8 mouse cellular contexts compared by ENCODE assay signal in genomic region chrX:102643823-102644572, GRCm38 (mm10). TPM values are rescaled to one million over a fixed set of nuclear protein-coding genes. Genes with fewer than 3 reads are reported as not detected.
A peak's percentile ranks its signal among the peaks of the same experiment; 100 is the strongest.
DNase-seq lines count a peak whose midpoint lies in the region; ATAC-seq and TF ChIP-seq lines count a peak whose summit lies in the region.

Gene Phka1 (minus strand): TSS chrX:102644246.

- peak within 1 kb of the TSS; percentile 59 for H3K4me3 ChIP-seq in hindbrain, embryonic 16.5 days (ENCODE audit: low read length)
- H3K4me3 ChIP-seq in left cerebral cortex, adult 2 months: peak within 1 kb of the TSS; percentile 56
- H3K4me3 ChIP-seq in macrophage (ENCODE audit: inconsistent target): peak within 1 kb of the TSS; percentile 46

- TF ChIP-seq CTCF in left cerebral cortex, adult 2 months (IDR thresholded peaks at IDR 0.05): no peak; the same call in 1 of the 2 replicates

- peak; percentile 97 for ATAC-seq in hindbrain, embryonic 16.5 days

- 16% methylated on average over 36 of the region's 60 CpGs for WGBS in hindbrain, embryonic 16.5 days
- 23% methylated on average over 48 of the region's 60 CpGs for WGBS in macrophage (ENCODE audit: missing documents)

- no peaks in the 10 kb centered on the region for H3K79me2 ChIP-seq in macrophage (ENCODE audit: inconsistent target)

- H3K4me2 ChIP-seq in hindbrain, embryonic 16.5 days (ENCODE audit: low read length): peak within 1 kb of the TSS; percentile 68

- H3K9me3 ChIP-seq in hindbrain, embryonic 16.5 days (ENCODE audit: control insufficient read depth, low read length): no peaks in the 10 kb centered on the region

- H3K27me3 ChIP-seq in hindbrain, embryonic 16.5 days (replicated peaks; ENCODE audit: control insufficient read depth, insufficient read depth, low read length): peaks cover 8% of the 10 kb centered on the region

- intact Hi-C loops in left cerebral cortex, adult 2 months (cut with DNase I): no loop called here

- DNase-seq in R1 (ENCODE audit: low read depth, low spot score): peak; percentile 51
- peak; percentile 28 to 61 for DNase-seq in cerebellum, postnatal 4 days (ENCODE audit: low spot score in 2 of 2)
- DNase-seq in gastrocnemius, adult 18-20 months (ENCODE audit: low spot score): peak; percentile 91
- peak; percentile 61 to 67 for DNase-seq in left cerebral cortex, adult 2 months (ENCODE audit: extremely low spot score in 1 of 2, low spot score in 2 of 2)
- DNase-seq in right cerebral cortex, adult 18-20 months: peak; percentile 68
- DNase-seq in urinary bladder, postnatal 25 days (ENCODE audit: low spot score): peak; percentile 71

- peaks cover 3% of the 10 kb centered on the region; the same call in 1 of the 2 replicates for H3K4me1 ChIP-seq in hindbrain, embryonic 16.5 days (ENCODE audit: control insufficient read depth, insufficient read depth, low read depth, low read length)

- no peaks in the 10 kb centered on the region for H3K36me3 ChIP-seq in hindbrain, embryonic 16.5 days (ENCODE audit: control insufficient read depth, insufficient read depth, low read length)
- H3K36me3 ChIP-seq in macrophage (ENCODE audit: inconsistent target): no peaks in the 10 kb centered on the region

- H3K9ac ChIP-seq in hindbrain, embryonic 16.5 days (ENCODE audit: low read depth, low read length): peak within 1 kb of the TSS; percentile 62

- H3K27ac ChIP-seq in hindbrain, embryonic 16.5 days (ENCODE audit: low read depth, low read length): peak within 1 kb of the TSS; percentile 34; the same call in 1 of the 2 replicates
- peak within 1 kb of the TSS; percentile 19; the same call in 1 of the 2 replicates for H3K27ac ChIP-seq in left cerebral cortex, adult 2 months
- peak within 1 kb of the TSS; percentile 48 for H3K27ac ChIP-seq in macrophage

RNA-seq across cellular contexts. Expression of gene Phka1, which starts in this region (rescaled TPM):
- total RNA-seq in gastrocnemius, adult 18-20 months (2021): 100 to 1,000 TPM; 496 to 527 TPM
- polyA plus RNA-seq in hindbrain, embryonic 16.5 days (2015; fragmentation: Nextera tagmentation; extraction: Ambion mirVana): 8.9 and 9.9 TPM in 2 replicates
- total RNA-seq in left cerebral cortex, adult 2 months (2021): 10 to 100 TPM; 18.2 to 19.1 TPM
- 10 to 100 TPM in 23 of 26 experiments, 1 to 10 TPM in 3; 3.6 to 38.9 (median 29.4) TPM for total RNA-seq in macrophage (2018; cell fraction: chromatin; rRNA removed)
- total RNA-seq in macrophage (2018; cell fraction: cytosol; rRNA removed): 1 to 10 TPM; 2.8 to 4.7 (median 3.7) TPM
- total RNA-seq in macrophage (2018; cell fraction: nucleus; rRNA removed): 10 to 100 TPM in 16 of 26 experiments, 1 to 10 TPM in 10; 3.2 to 25.1 (median 12.3) TPM
- 2.1 to 3.5 TPM (median 2.9 TPM) in 3 replicates for polyA plus RNA-seq in macrophage (2018)

Comparison
In these comparisons a context has a peak if more than half of its experiments do, and no peak if none do; other contexts are left out.
1. Peak in every context shown above with its lines: DNase-seq, ATAC-seq, H3K4me3 ChIP-seq and H3K27ac ChIP-seq.
2. RNA of gene Phka1 (total RNA-seq): 496 to 527 TPM in gastrocnemius, adult 18-20 months; 18.2 to 19.1 TPM in left cerebral cortex, adult 2 months; every median in the first group is over 10 times any median in the second.